Mouse (Mus musculus) heart, postnatal 10 days (tissue): ENCODE data around the gene Synpo2. TPM values are rescaled to one million over a fixed set of nuclear protein-coding genes. Genes with fewer than 3 reads are reported as not detected.
"Not testable (repeated sequence)": the region's sequence is repeated elsewhere in the genome, so short reads cannot be mapped to it uniquely, and the experiment has no call there.

Experiments
- DNase-seq, 2 experiments: peaks; one replicate each; pipeline ENCODE4 v3.0.0; 2021
- intact Hi-C: fragments of 180-260 bp; cut with DNase I; formaldehyde crosslinking; loops from one replicate; pipeline ENCODE4 v1.15.1; 2025
- total RNA-seq, 2 experiments: library from RNA; stranded (reverse); gene quantifications; 2 replicates each; pipeline ENCODE4 v1.2.3; 2021

Synpo2 gene
- total RNA-seq, 2 experiments from 2014 or later = 37.8 to 43.1 TPM

GRCm38 (mm10) chr3:123139619-123140018 is 96.3 kb downstream of the Synpo2 start:
- intact Hi-C loops = no loop called here
- no peak for DNase-seq

GRCm38 (mm10) chr3:123138274-123139003 is 97.5 kb downstream of the Synpo2 start:
- intact Hi-C loops = no loop called here
- peak; percentile 86 to 89 for DNase-seq

GRCm38 (mm10) chr3:123132101-123132500 is 103.8 kb downstream of the Synpo2 start:
- DNase-seq = no peak
- intact Hi-C loops = no loop called here

- DNase-seq = no peak
- intact Hi-C loops = no loop called here
These were observed 104.7 kb downstream of the Synpo2 start for GRCm38 (mm10) chr3:123131151-123131756.

GRCm38 (mm10) chr3:123130314-123131150 is 105.4 kb downstream of the Synpo2 start:
- no peak for DNase-seq
- intact Hi-C loops = no loop called here

- intact Hi-C loops = no loop called here
- DNase-seq = peak; percentile 63 to 66
These were observed 107.2 kb downstream of the Synpo2 start for GRCm38 (mm10) chr3:123128781-123129180.

- DNase-seq = no peak
- intact Hi-C loops = no loop called here
These were observed 107.9 kb downstream of the Synpo2 start for GRCm38 (mm10) chr3:123128091-123128490.

GRCm38 (mm10) chr3:123126741-123127140 is 109.2 kb downstream of the Synpo2 start:
- intact Hi-C loops, DNase-seq: not testable (repeated sequence)

- intact Hi-C loops = no loop called here
- DNase-seq = no peak
These were observed 112.1 kb downstream of the Synpo2 start for GRCm38 (mm10) chr3:123123817-123124216.

- intact Hi-C loops = no loop called here
- DNase-seq = no peak
These were observed 113.6 kb downstream of the Synpo2 start for GRCm38 (mm10) chr3:123122151-123123030.

GRCm38 (mm10) chr3:123116903-123117302 is 119.0 kb downstream of the Synpo2 start:
- intact Hi-C loops = loop anchor here (2.0 kb wide), 1 partner anchor 42 kb away; no protein-coding TSS in a partner anchor

GRCm38 (mm10) chr3:123115770-123116527 is 120.0 kb downstream of the Synpo2 start:
- intact Hi-C loops = loop anchor here (2.0 kb wide), 1 partner anchor 43 kb away; no protein-coding TSS in a partner anchor
- peak; percentile 61 to 73 for DNase-seq

More at GRCm38 (mm10) chr3:123116903-123117302, 119.0 kb downstream of the Synpo2 start:
- DNase-seq = peak in 1 of 2 experiments; percentile 54

- intact Hi-C loops = no loop called here
- DNase-seq = no peak
These were observed 121.8 kb downstream of the Synpo2 start for GRCm38 (mm10) chr3:123114001-123114635.

- intact Hi-C loops = no loop called here
- no peak for DNase-seq
These were observed 123.2 kb downstream of the Synpo2 start for GRCm38 (mm10) chr3:123112781-123113180.

- intact Hi-C loops = no loop called here
These were observed 124.8 kb downstream of the Synpo2 start for GRCm38 (mm10) chr3:123111071-123111711.

GRCm38 (mm10) chr3:123107830-123108549 is 128.0 kb downstream of the Synpo2 start:
- intact Hi-C loops = no loop called here
- DNase-seq = peak in 1 of 2 experiments; percentile 57

More at GRCm38 (mm10) chr3:123111071-123111711, 124.8 kb downstream of the Synpo2 start:
- no peak for DNase-seq

- intact Hi-C loops = loop anchor here (5.0 kb wide), 1 partner anchor 77 kb away; no protein-coding TSS in a partner anchor
These were observed 131.6 kb downstream of the Synpo2 start for GRCm38 (mm10) chr3:123104325-123104724.

More at GRCm38 (mm10) chr3:123104325-123104724, 131.6 kb downstream of the Synpo2 start:
- no peak for DNase-seq
